ENCODE assay signal across 10 mouse cellular contexts in genomic region chr15:78597729-78598128, GRCm38 (mm10). TPM values are rescaled to one million over a fixed set of nuclear protein-coding genes. Genes with fewer than 3 reads are reported as not detected.
DNase-seq lines count a peak whose midpoint lies in the region; ATAC-seq and TF ChIP-seq lines count a peak whose summit lies in the region.
"Had no signal": no experiment of that assay in that cellular context is flagged by ENCODE, and none has a peak within 500 bp of the region (broad histone marks: within the 10 kb centered on the region; RNA-seq: fewer than 3 reads in every experiment).

No protein-coding gene starts in this region.

- H3K27me3 ChIP-seq in hindbrain, postnatal 0 days (ENCODE audit: insufficient read depth, low read length): no peaks in the 10 kb centered on the region
- no peaks in the 10 kb centered on the region for H3K27me3 ChIP-seq in hindbrain, embryonic 14.5 days (ENCODE audit: control insufficient read depth, insufficient read depth, low read length)
- H3K27me3 ChIP-seq in liver, embryonic 16.5 days (ENCODE audit: control insufficient read depth, insufficient read depth, low read depth, low read length): no peaks in the 10 kb centered on the region
- H3K27me3 ChIP-seq in forebrain, embryonic 12.5 days: no peaks in the 10 kb centered on the region

- no peak for TF ChIP-seq CTCF in hindbrain, postnatal 0 days (IDR thresholded peaks at IDR 0.05; ENCODE audit: low read depth)

- H3K36me3 ChIP-seq in hindbrain, postnatal 0 days (ENCODE audit: insufficient read depth, low read length): no peaks in the 10 kb centered on the region
- no peaks in the 10 kb centered on the region for H3K36me3 ChIP-seq in hindbrain, embryonic 14.5 days (replicated peaks; ENCODE audit: control insufficient read depth, insufficient read depth)
- no peaks in the 10 kb centered on the region for H3K36me3 ChIP-seq in liver, embryonic 16.5 days (ENCODE audit: control insufficient read depth, insufficient read depth)
- no peaks in the 10 kb centered on the region for H3K36me3 ChIP-seq in forebrain, embryonic 12.5 days (replicated peaks)

- H3K9ac ChIP-seq in hindbrain, postnatal 0 days (replicated peaks; ENCODE audit: low read length): no peak overlapping the region
- no peak overlapping the region for H3K9ac ChIP-seq in hindbrain, embryonic 14.5 days
- no peak overlapping the region for H3K9ac ChIP-seq in liver, embryonic 16.5 days (ENCODE audit: low read depth, low read length)
- H3K9ac ChIP-seq in forebrain, embryonic 12.5 days: no peak overlapping the region

- H3K4me2 ChIP-seq in hindbrain, postnatal 0 days (ENCODE audit: low read depth, low read length): no peak overlapping the region
- no peak overlapping the region for H3K4me2 ChIP-seq in hindbrain, embryonic 14.5 days (replicated peaks)
- 0 out of 2 replicates have a peak overlapping the region, but pooled peaks have one; percentile 23 for H3K4me2 ChIP-seq in liver, embryonic 16.5 days (ENCODE audit: low read depth, low read length)
- no peak overlapping the region for H3K4me2 ChIP-seq in forebrain, embryonic 12.5 days

- DNase-seq in hindbrain, postnatal 0 days (ENCODE audit: low spot score): no peak
- DNase-seq in hindbrain, embryonic 14.5 days (ENCODE audit: low spot score): no peak
- DNase-seq in heart, adult 9 months (ENCODE audit: low spot score in 2 of 2): peak; percentile 37 to 41
- peak; percentile 50 to 75 for DNase-seq in spleen, postnatal 10 days (ENCODE audit: low spot score in 2 of 2)
- DNase-seq in embryo, embryonic 9.5 days (ENCODE audit: extremely low spot score): no peak
- DNase-seq in gastrocnemius, adult 18-20 months (ENCODE audit: low spot score): no peak

- H3K9me3 ChIP-seq in hindbrain, postnatal 0 days (ENCODE audit: low read length): no peaks in the 10 kb centered on the region
- no peaks in the 10 kb centered on the region for H3K9me3 ChIP-seq in hindbrain, embryonic 14.5 days (ENCODE audit: control insufficient read depth, low read length)
- no peaks in the 10 kb centered on the region for H3K9me3 ChIP-seq in liver, embryonic 16.5 days (replicated peaks; ENCODE audit: control insufficient read depth, low read length)
- no peaks in the 10 kb centered on the region for H3K9me3 ChIP-seq in forebrain, embryonic 12.5 days

- 81% methylated on average over 4 of the region's 4 CpGs for WGBS in hindbrain, postnatal 0 days
- WGBS in hindbrain, embryonic 14.5 days: 62% methylated on average over 4 of the region's 4 CpGs
- WGBS in liver, embryonic 16.5 days (ENCODE audit: insufficient replicate concordance): 6% methylated on average over 4 of the region's 4 CpGs
- WGBS in forebrain, embryonic 12.5 days: 86% methylated on average over 4 of the region's 4 CpGs

- ATAC-seq in hindbrain, postnatal 0 days: peak; percentile 24; the same call in 1 of the 2 replicates
- no peak for ATAC-seq in hindbrain, embryonic 14.5 days (ENCODE audit: low FRiP score)
- peak; percentile 17; the same call in 1 of the 2 replicates for ATAC-seq in liver, embryonic 16.5 days (ENCODE audit: low read depth)
- ATAC-seq in forebrain, embryonic 12.5 days (ENCODE audit: low FRiP score): no peak
- ATAC-seq: Patski had no signal

- no peaks in the 10 kb centered on the region for H3K4me1 ChIP-seq in hindbrain, postnatal 0 days (ENCODE audit: insufficient read depth, low read length)
- no peaks in the 10 kb centered on the region for H3K4me1 ChIP-seq in hindbrain, embryonic 14.5 days (replicated peaks; ENCODE audit: control insufficient read depth, insufficient read depth, low read length)
- H3K4me1 ChIP-seq in liver, embryonic 16.5 days (ENCODE audit: control insufficient read depth, low read depth, low read length): no peaks in the 10 kb centered on the region
- no peaks in the 10 kb centered on the region for H3K4me1 ChIP-seq in forebrain, embryonic 12.5 days

- H3K4me3 ChIP-seq in hindbrain, postnatal 0 days (ENCODE audit: low read length): no peak overlapping the region
- no peak overlapping the region for H3K4me3 ChIP-seq in hindbrain, embryonic 14.5 days (replicated peaks; ENCODE audit: low read length)
- H3K4me3 ChIP-seq in liver, embryonic 16.5 days (ENCODE audit: low read depth, low read length): peak overlapping the region; percentile 46
- H3K4me3 ChIP-seq in forebrain, embryonic 12.5 days (replicated peaks): no peak overlapping the region

- H3K27ac ChIP-seq in hindbrain, postnatal 0 days: no peak overlapping the region
- no peak overlapping the region for H3K27ac ChIP-seq in hindbrain, embryonic 14.5 days
- H3K27ac ChIP-seq in liver, embryonic 16.5 days (ENCODE audit: low read length): peak overlapping the region; percentile 75; the same call in 1 of the 2 replicates
- no peak overlapping the region for H3K27ac ChIP-seq in forebrain, embryonic 12.5 days

RNA-seq across cellular contexts. Expression of gene Cyth4, which starts 0.9 kb away (rescaled TPM):
- total RNA-seq in hindbrain, postnatal 0 days (2014; rRNA removed): 6.4 and 6.8 TPM in 2 replicates
- polyA plus RNA-seq in hindbrain, postnatal 0 days (2015; fragmentation: Nextera tagmentation; extraction: Ambion mirVana): 5.7 and 7.2 TPM in 2 replicates
- 2.5 and 3.8 TPM in 2 replicates for polyA plus RNA-seq in hindbrain, embryonic 14.5 days (2014; fragmentation: Nextera tagmentation; extraction: Ambion mirVana)
- polyA plus RNA-seq in liver, embryonic 16.5 days (2015; fragmentation: Nextera tagmentation; extraction: Ambion mirVana): 12.5 and 13.5 TPM in 2 replicates
- polyA plus RNA-seq in forebrain, embryonic 12.5 days (2016; fragmentation: Nextera tagmentation; extraction: Ambion mirVana): 3.5 and 4.5 TPM in 2 replicates
- total RNA-seq in gastrocnemius, adult 18-20 months (2021): 1 to 10 TPM in 1 of 2 experiments, under 1 TPM in 1; 0.82 to 2.3 TPM

RNA-seq across cellular contexts. Expression of gene Rac2, which starts 25.1 kb away (rescaled TPM):
- total RNA-seq in hindbrain, postnatal 0 days (2014; rRNA removed): 2.0 and 3.4 TPM in 2 replicates
- 5.0 and 6.8 TPM in 2 replicates for polyA plus RNA-seq in hindbrain, postnatal 0 days (2015; fragmentation: Nextera tagmentation; extraction: Ambion mirVana)
- polyA plus RNA-seq in hindbrain, embryonic 14.5 days (2014; fragmentation: Nextera tagmentation; extraction: Ambion mirVana): 6.3 and 8.1 TPM in 2 replicates
- polyA plus RNA-seq in liver, embryonic 16.5 days (2015; fragmentation: Nextera tagmentation; extraction: Ambion mirVana): 108 and 121 TPM in 2 replicates
- 2.6 and 4.6 TPM in 2 replicates for polyA plus RNA-seq in forebrain, embryonic 12.5 days (2016; fragmentation: Nextera tagmentation; extraction: Ambion mirVana)
- total RNA-seq in gastrocnemius, adult 18-20 months (2021): 1 to 10 TPM in 1 of 2 experiments, under 1 TPM in 1; 0.96 to 1.8 TPM
- polyA plus RNA-seq: Patski had no signal

RNA-seq across cellular contexts. Expression of gene Sstr3, which starts 53.2 kb away (rescaled TPM):
- total RNA-seq in hindbrain, postnatal 0 days (2014; rRNA removed): 3.1 and 4.0 TPM in 2 replicates
- polyA plus RNA-seq in hindbrain, postnatal 0 days (2015; fragmentation: Nextera tagmentation; extraction: Ambion mirVana): 0.97 and 1.0 TPM in 2 replicates
- 0.34 and 0.64 TPM in 2 replicates for polyA plus RNA-seq in hindbrain, embryonic 14.5 days (2014; fragmentation: Nextera tagmentation; extraction: Ambion mirVana)
- polyA plus RNA-seq in liver, embryonic 16.5 days (2015; fragmentation: Nextera tagmentation; extraction: Ambion mirVana): 0.02 TPM in 1 of 2 replicates, not detected in the other
- polyA plus RNA-seq in forebrain, embryonic 12.5 days (2016; fragmentation: Nextera tagmentation; extraction: Ambion mirVana): 0.32 and 0.35 TPM in 2 replicates
- total RNA-seq in gastrocnemius, adult 18-20 months (2021): not detected
- polyA plus RNA-seq: gonadal fat pad, adult 2 months had no signal

Comparison
In these comparisons a context has a peak if more than half of its experiments do, and no peak if none do; other contexts are left out.
1. ATAC-seq: peak in hindbrain, postnatal 0 days (single experiment) and liver, embryonic 16.5 days (single experiment); none in hindbrain, embryonic 14.5 days (single experiment) and forebrain, embryonic 12.5 days (single experiment).
2. DNase-seq: peak in heart, adult 9 months (2 of 2) and spleen, postnatal 10 days (2 of 2); none in hindbrain, postnatal 0 days (single experiment), hindbrain, embryonic 14.5 days (single experiment), embryo, embryonic 9.5 days (single experiment) and gastrocnemius, adult 18-20 months (single experiment).
3. RNA of gene Rac2, which starts 25.1 kb away (polyA plus RNA-seq): 108 to 121 TPM in liver, embryonic 16.5 days; 6.3 to 8.1 TPM in hindbrain, embryonic 14.5 days, 5.0 to 6.8 TPM in hindbrain, postnatal 0 days and 2.6 to 4.6 TPM in forebrain, embryonic 12.5 days; every median in the first group is over 10 times any median in the second.